8 mouse cellular contexts compared by ENCODE assay signal in the genomic region with DNA sequence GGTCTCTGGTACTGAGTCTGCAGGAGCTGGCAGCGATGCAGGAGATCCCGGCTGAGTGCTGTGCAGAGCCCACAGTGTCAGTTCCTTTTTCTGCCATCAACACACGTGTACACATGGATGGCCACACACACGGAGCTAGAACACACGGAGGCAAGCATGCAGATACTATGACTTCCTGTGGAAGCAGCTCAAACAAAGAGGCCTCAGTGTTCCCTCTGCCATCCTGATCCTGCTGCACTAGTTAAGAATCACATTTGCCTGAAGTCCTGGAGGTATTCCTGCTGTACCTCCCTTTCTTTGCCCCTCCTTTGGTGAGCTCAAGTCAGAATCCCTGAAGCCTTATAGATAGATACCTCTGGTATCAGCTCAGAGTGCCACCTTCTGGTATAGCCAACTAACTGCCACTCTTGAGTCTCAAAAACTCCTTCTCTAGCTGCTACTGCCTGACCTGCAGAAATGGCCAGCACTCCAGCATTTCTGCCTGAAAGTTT.
DNase-seq lines count a peak whose midpoint lies in the region; ATAC-seq and TF ChIP-seq lines count a peak whose summit lies in the region.

No protein-coding gene starts in this region.

- no peaks in the 10 kb centered on the region for H3K27me3 ChIP-seq in kidney, adult 2 months (replicated peaks; ENCODE audit: control insufficient read depth, insufficient read depth, low read length)
- H3K27me3 ChIP-seq in hindbrain, postnatal 0 days (ENCODE audit: insufficient read depth, low read length), result no peaks in the 10 kb centered on the region

- TF ChIP-seq POLR2A in kidney, adult 2 months (IDR thresholded peaks at IDR 0.05; ENCODE audit: low read depth, low read length), result no peak

- TF ChIP-seq CTCF in kidney, adult 2 months (conservative IDR thresholded peaks at IDR 0.05; ENCODE audit: insufficient read depth, insufficient read length, low read depth, low read length), result peak; percentile 31
- TF ChIP-seq CTCF in hindbrain, postnatal 0 days (IDR thresholded peaks at IDR 0.05; ENCODE audit: low read depth), result peak; percentile 83

- peak; percentile 89 for ATAC-seq in hindbrain, postnatal 0 days

- WGBS in kidney, adult 2 months, result 69% methylated on average over 5 of the region's 5 CpGs
- 40% methylated on average over 5 of the region's 5 CpGs for WGBS in hindbrain, postnatal 0 days

- no peaks in the 10 kb centered on the region for H3K4me1 ChIP-seq in kidney, adult 2 months (ENCODE audit: control insufficient read depth, insufficient read depth, low read length)
- peaks cover 15% of the 10 kb centered on the region for H3K4me1 ChIP-seq in hindbrain, postnatal 0 days (ENCODE audit: insufficient read depth, low read length)

- H3K9me3 ChIP-seq in hindbrain, postnatal 0 days (ENCODE audit: low read length), result no peaks in the 10 kb centered on the region

- H3K4me2 ChIP-seq in hindbrain, postnatal 0 days (ENCODE audit: low read depth, low read length), result no peak overlapping the region

- no peak overlapping the region for H3K4me3 ChIP-seq in kidney, adult 2 months (ENCODE audit: insufficient read depth, low read depth, low read length)
- H3K4me3 ChIP-seq in hindbrain, postnatal 0 days (ENCODE audit: low read length), result no peak overlapping the region

- DNase-seq in kidney, adult 2 months, result peak; percentile 22
- no peak for DNase-seq in kidney, postnatal 10 days
- peak; percentile 33 for DNase-seq in Muller cell, postnatal 12 days (ENCODE audit: inconsistent ontology term)
- DNase-seq in cerebellum, postnatal 10 days, result peak; percentile 74 to 81
- peak; percentile 87 for DNase-seq in hindbrain, postnatal 0 days (ENCODE audit: low spot score)
- peak; percentile 13 for DNase-seq in retina, adult 2 months (ENCODE audit: low read depth, low spot score)
- no peak for DNase-seq in adrenal gland, postnatal 25 days
- no peak for DNase-seq in thymus, postnatal 0 days (ENCODE audit: low spot score)

- H3K27ac ChIP-seq in kidney, adult 2 months (ENCODE audit: insufficient read depth, low read depth, low read length), result no peak overlapping the region
- peak overlapping the region; percentile 17; the same call in 1 of the 2 replicates for H3K27ac ChIP-seq in hindbrain, postnatal 0 days

- H3K9ac ChIP-seq in hindbrain, postnatal 0 days (replicated peaks; ENCODE audit: low read length), result no peak overlapping the region

- H3K36me3 ChIP-seq in kidney, adult 2 months (ENCODE audit: control insufficient read depth, insufficient read depth, low read length), result no peaks in the 10 kb centered on the region
- H3K36me3 ChIP-seq in hindbrain, postnatal 0 days (ENCODE audit: insufficient read depth, low read length), result peaks cover 12% of the 10 kb centered on the region; the same call in 1 of the 2 replicates

Comparison
In these comparisons a context has a peak if more than half of its experiments do, and no peak if none do; other contexts are left out.
1. DNase-seq: peak in kidney, adult 2 months (single experiment), Muller cell, postnatal 12 days (single experiment), cerebellum, postnatal 10 days (2 of 2), hindbrain, postnatal 0 days (single experiment) and retina, adult 2 months (single experiment); none in kidney, postnatal 10 days (single experiment), adrenal gland, postnatal 25 days (single experiment) and thymus, postnatal 0 days (single experiment).